In genomic region chr5:146905486-146906172, GRCm38 (mm10) we compare ENCODE assay signal across 8 mouse cellular contexts. TPM values are rescaled to one million over a fixed set of nuclear protein-coding genes. Genes with fewer than 3 reads are reported as not detected.
DNase-seq lines count a peak whose midpoint lies in the region; ATAC-seq and TF ChIP-seq lines count a peak whose summit lies in the region.

No protein-coding gene starts in this region.

- ATAC-seq in forebrain, embryonic 13.5 days: peak; percentile 68
- 0 out of 2 replicates have a peak, but pooled peaks have one; percentile 35 for ATAC-seq in lung, embryonic 16.5 days (ENCODE audit: low read depth)

- 30% methylated on average over 14 of the region's 14 CpGs for WGBS in forebrain, embryonic 13.5 days
- WGBS in lung, embryonic 16.5 days: 20% methylated on average over 14 of the region's 14 CpGs

- TF ChIP-seq RAD21 in MEL (IDR thresholded peaks at IDR 0.05; ENCODE audit: low read depth, low read length): peak; percentile 94

- intact Hi-C loops in heart, postnatal 14 days (cut with DNase I): loop anchor here (2.0 kb wide), 2 partner anchors 61 to 413 kb away; partner anchors contain the start of gene Rasl11a

- no peaks in the 10 kb centered on the region for H3K27me3 ChIP-seq in MEL (ENCODE audit: control insufficient read depth in 1 of 2, insufficient read depth in 2 of 2, low read length in 2 of 2)
- H3K27me3 ChIP-seq in forebrain, embryonic 13.5 days: peaks cover 10% of the 10 kb centered on the region; the same call in 1 of the 2 replicates
- no peaks in the 10 kb centered on the region for H3K27me3 ChIP-seq in lung, embryonic 16.5 days (ENCODE audit: control insufficient read depth, insufficient read depth, low read depth, low read length)

- peak overlapping the region; percentile 41 for H3K4me2 ChIP-seq in forebrain, embryonic 13.5 days
- H3K4me2 ChIP-seq in lung, embryonic 16.5 days (ENCODE audit: low read depth, low read length): peak overlapping the region; percentile 39

- no peaks in the 10 kb centered on the region for H3K79me2 ChIP-seq in MEL (ENCODE audit: control insufficient read depth, insufficient read depth, low read length, poor library complexity)

- H3K4me3 ChIP-seq in MEL (ENCODE audit: control insufficient read depth in 1 of 2, insufficient read depth in 1 of 2, low read depth in 2 of 2, low read length in 2 of 2): peak overlapping the region in 1 of 2 experiments; percentile 38; a peak in 2 of 4 replicates
- H3K4me3 ChIP-seq in forebrain, embryonic 13.5 days: no peak overlapping the region; the same call in 1 of the 2 replicates
- no peak overlapping the region for H3K4me3 ChIP-seq in layer of hippocampus, adult 2 months
- no peak overlapping the region for H3K4me3 ChIP-seq in lung, embryonic 16.5 days (ENCODE audit: low read length)

- 0 out of 4 replicates have a peak, but pooled peaks cover 0 to 4% of the 10 kb centered on the region in 2 experiments for H3K36me3 ChIP-seq in MEL (ENCODE audit: control insufficient read depth in 1 of 2, insufficient read depth in 2 of 2, low read length in 2 of 2)
- H3K36me3 ChIP-seq in forebrain, embryonic 13.5 days (ENCODE audit: poor library complexity, severe bottlenecking): no peaks in the 10 kb centered on the region
- H3K36me3 ChIP-seq in lung, embryonic 16.5 days (ENCODE audit: control insufficient read depth, insufficient read depth, low read length): no peaks in the 10 kb centered on the region

- no peak; a peak in 1 of 4 replicates for TF ChIP-seq EP300 in MEL (IDR thresholded peaks at IDR 0.05; ENCODE audit: low read depth in 1 of 2, low read length in 2 of 2)

- TF ChIP-seq POLR2A in MEL (IDR thresholded peaks at IDR 0.05; ENCODE audit: control insufficient read depth in 1 of 2, insufficient read depth in 1 of 2, low read depth in 1 of 2, low read length in 2 of 2, poor library complexity in 1 of 2): no peak

- no peak overlapping the region for H3K9ac ChIP-seq in MEL (ENCODE audit: control insufficient read depth, low read depth, low read length, poor library complexity, severe bottlenecking)
- no peak overlapping the region for H3K9ac ChIP-seq in forebrain, embryonic 13.5 days
- no peak overlapping the region for H3K9ac ChIP-seq in lung, embryonic 16.5 days (ENCODE audit: low read length)

- DNase-seq in MEL (ENCODE audit: low read depth, low spot score): peak; percentile 90
- peak; percentile 49 for DNase-seq in cerebellum, adult 11 months
- DNase-seq in heart, postnatal 14 days: peak; percentile 78 to 89
- peak; percentile 48 to 79 for DNase-seq in layer of hippocampus, adult 2 months (ENCODE audit: low spot score in 2 of 2)
- DNase-seq in ovary, postnatal 14 days (ENCODE audit: low spot score): peak; percentile 80
- DNase-seq in thymus, postnatal 10 days (ENCODE audit: low spot score in 2 of 2): peak; percentile 38 to 80

- H3K9me3 ChIP-seq in MEL (replicated peaks; ENCODE audit: insufficient read depth, low read length): no peaks in the 10 kb centered on the region
- H3K9me3 ChIP-seq in forebrain, embryonic 13.5 days (replicated peaks): no peaks in the 10 kb centered on the region
- H3K9me3 ChIP-seq in lung, embryonic 16.5 days (ENCODE audit: control insufficient read depth, low read length): no peaks in the 10 kb centered on the region

- no peak overlapping the region for H3K27ac ChIP-seq in MEL (ENCODE audit: control insufficient read depth, low read depth, low read length)
- no peak overlapping the region for H3K27ac ChIP-seq in forebrain, embryonic 13.5 days
- no peak overlapping the region for H3K27ac ChIP-seq in layer of hippocampus, adult 2 months
- no peak overlapping the region for H3K27ac ChIP-seq in lung, embryonic 16.5 days (ENCODE audit: low read length)

- TF ChIP-seq CTCF in MEL (IDR thresholded peaks at IDR 0.05 in 2 of 3, conservative IDR thresholded peaks at IDR 0.05 in 1 of 3; ENCODE audit: control insufficient read depth in 1 of 3, insufficient read depth in 1 of 3, low read depth in 2 of 3, low read length in 3 of 3, poor library complexity in 1 of 3, severe bottlenecking in 1 of 3): peak in 2 of 3 experiments; percentile 93 to 96
- peak; percentile 85 for TF ChIP-seq CTCF in layer of hippocampus, adult 2 months (conservative IDR thresholded peaks at IDR 0.05)

- H3K4me1 ChIP-seq in MEL (ENCODE audit: control insufficient read depth in 1 of 2, insufficient read depth in 2 of 2, low read length in 2 of 2): no peaks in the 10 kb centered on the region
- H3K4me1 ChIP-seq in forebrain, embryonic 13.5 days: no peaks in the 10 kb centered on the region
- H3K4me1 ChIP-seq in lung, embryonic 16.5 days (replicated peaks; ENCODE audit: control insufficient read depth, insufficient read depth, low read length): no peaks in the 10 kb centered on the region

TF ChIP-seq in MEL, 35 proteins besides CTCF, POLR2A, EP300 and RAD21:
- peak; percentile 69 for TF ChIP-seq SIN3A (IDR thresholded peaks at IDR 0.05; ENCODE audit: low read length)
- no peak for TF ChIP-seq ZMIZ1 (IDR thresholded peaks at IDR 0.05; ENCODE audit: low read depth, low read length)
- peak; percentile 47; the same call in 1 of the 2 replicates for TF ChIP-seq MXI1 (IDR thresholded peaks at IDR 0.05; ENCODE audit: low read depth, low read length)
- 0 out of 2 replicates have a peak, but pooled peaks have one; percentile 35 for TF ChIP-seq HCFC1 (IDR thresholded peaks at IDR 0.05; ENCODE audit: low read depth, low read length)
- 0 out of 2 replicates have a peak, but pooled peaks have one; percentile 27 for TF ChIP-seq MAZ (IDR thresholded peaks at IDR 0.05; ENCODE audit: low read depth, low read length)
- peak; percentile 96 for TF ChIP-seq SMC3 (IDR thresholded peaks at IDR 0.05; ENCODE audit: low read depth, low read length)
- TF ChIP-seq MYC (IDR thresholded peaks at IDR 0.05; ENCODE audit: low read depth, low read length): 0 out of 2 replicates have a peak, but pooled peaks have one; percentile 39
- TF ChIP-seq GATA1 (IDR thresholded peaks at IDR 0.05; ENCODE audit: low read depth, low read length): peak; percentile 23; the same call in 1 of the 2 replicates
- no peak for TF ChIP-seq E2F4 (IDR thresholded peaks at IDR 0.05; ENCODE audit: borderline replicate concordance, low read depth, low read length)
- TF ChIP-seq USF1 (IDR thresholded peaks at IDR 0.05; ENCODE audit: low read depth, low read length): no peak
- peak; percentile 87 for TF ChIP-seq ZC3H11A (IDR thresholded peaks at IDR 0.05; ENCODE audit: low read depth, low read length)
TF ChIP-seq in MEL: peak in this region for 8.

RNA-seq across cellular contexts. Expression of gene Gtf3a, which starts 42.8 kb away (rescaled TPM):
- 173 and 177 TPM in 2 replicates for total RNA-seq in MEL (2012; rRNA removed)
- polyA plus RNA-seq in MEL (2012; ENCODE audit: insufficient read depth in 1 of 2, insufficient read length in 2 of 2, low read depth in 1 of 2, low replicate concordance in 2 of 2, missing spikeins in 1 of 2): 100 to 1,000 TPM in 1 of 2 experiments, not detected in 1; 204 TPM
- 107 and 120 TPM in 2 replicates for polyA plus RNA-seq in forebrain, embryonic 13.5 days (2015; fragmentation: Nextera tagmentation; extraction: Ambion mirVana)
- total RNA-seq in heart, postnatal 14 days (2021): 10 to 100 TPM; 20.4 to 21.5 TPM
- total RNA-seq in layer of hippocampus, adult 2 months (2021): 10 to 100 TPM; 23.3 to 24.7 TPM
- 118 and 121 TPM in 2 replicates for polyA plus RNA-seq in lung, embryonic 16.5 days (2015; fragmentation: Nextera tagmentation; extraction: Ambion mirVana)

RNA-seq across cellular contexts. Expression of gene Mtif3, which starts 58.0 kb away (rescaled TPM):
- 22.3 and 22.7 TPM in 2 replicates for total RNA-seq in MEL (2012; rRNA removed)
- polyA plus RNA-seq in MEL (2012; ENCODE audit: insufficient read depth in 1 of 2, insufficient read length in 2 of 2, low read depth in 1 of 2, low replicate concordance in 2 of 2, missing spikeins in 1 of 2): 10 to 100 TPM in 1 of 2 experiments, not detected in 1; 38.2 TPM
- polyA plus RNA-seq in forebrain, embryonic 13.5 days (2015; fragmentation: Nextera tagmentation; extraction: Ambion mirVana): 23.4 and 23.9 TPM in 2 replicates
- total RNA-seq in heart, postnatal 14 days (2021): 10 to 100 TPM; 20.8 to 22.0 TPM
- 10 to 100 TPM; 20.1 to 20.3 TPM for total RNA-seq in layer of hippocampus, adult 2 months (2021)
- polyA plus RNA-seq in lung, embryonic 16.5 days (2015; fragmentation: Nextera tagmentation; extraction: Ambion mirVana): 20.2 and 21.0 TPM in 2 replicates
